Mouse (Mus musculus): Measurements from ENCODE around the gene Lnx1.

Gene Lnx1

GRCm38 (mm10) chr5:74657930-74658329 lies 44.8 kb downstream of the Lnx1 start:
- H3K9me3 ChIP-seq (ENCODE audit: low read length) = 0 out of 2 replicates have a peak, but pooled peaks cover 3% of the 10 kb centered on the region
- no peaks in the 10 kb centered on the region for H3K36me3 ChIP-seq (ENCODE audit: insufficient read depth, low read length)
- H3K4me1 ChIP-seq (replicated peaks; ENCODE audit: low read depth, low read length) = no peaks in the 10 kb centered on the region
- H3K4me3 ChIP-seq (replicated peaks; ENCODE audit: low read length) = no peak overlapping the region
- peaks cover under 1% of the 10 kb centered on the region for H3K27me3 ChIP-seq (ENCODE audit: insufficient read depth, low read length)
- TF ChIP-seq CTCF (conservative IDR thresholded peaks at IDR 0.05; ENCODE audit: low read length) (no peak), NANOG (IDR thresholded peaks at IDR 0.05; ENCODE audit: borderline replicate concordance, low read length) (no peak), POU5F1 (IDR thresholded peaks at IDR 0.05; ENCODE audit: borderline replicate concordance, low read length) (no peak)

GRCm38 (mm10) chr5:74656410-74656809 lies 46.3 kb downstream of the Lnx1 start:
- Histone ChIP-seq H3K9me3 (ENCODE audit: low read length) (no peaks in the 10 kb centered on the region), H3K4me3 (replicated peaks; ENCODE audit: low read length) (no peak overlapping the region), H3K36me3 (ENCODE audit: insufficient read depth, low read length) (no peaks in the 10 kb centered on the region), H3K27me3 (ENCODE audit: insufficient read depth, low read length) (peaks cover 14% of the 10 kb centered on the region), H3K4me1 (replicated peaks; ENCODE audit: low read depth, low read length) (no peaks in the 10 kb centered on the region)
- TF ChIP-seq POU5F1 (IDR thresholded peaks at IDR 0.05; ENCODE audit: borderline replicate concordance, low read length) = no peak
- no peak for TF ChIP-seq NANOG (IDR thresholded peaks at IDR 0.05; ENCODE audit: borderline replicate concordance, low read length)

GRCm38 (mm10) chr5:74654527-74654926 lies 48.2 kb downstream of the Lnx1 start:
- Histone ChIP-seq H3K4me1 (replicated peaks; ENCODE audit: low read depth, low read length) (no peaks in the 10 kb centered on the region), H3K4me3 (replicated peaks; ENCODE audit: low read length) (no peak overlapping the region), H3K36me3 (ENCODE audit: insufficient read depth, low read length) (no peaks in the 10 kb centered on the region), H3K9me3 (ENCODE audit: low read length) (no peaks in the 10 kb centered on the region), H3K27me3 (ENCODE audit: insufficient read depth, low read length) (peaks cover 15% of the 10 kb centered on the region)
- TF ChIP-seq NANOG (IDR thresholded peaks at IDR 0.05; ENCODE audit: borderline replicate concordance, low read length) (no peak), CTCF (conservative IDR thresholded peaks at IDR 0.05; ENCODE audit: low read length) (no peak), POU5F1 (IDR thresholded peaks at IDR 0.05; ENCODE audit: borderline replicate concordance, low read length) (no peak)

- Histone ChIP-seq H3K4me1 (replicated peaks; ENCODE audit: low read depth, low read length) (no peaks in the 10 kb centered on the region), H3K36me3 (ENCODE audit: insufficient read depth, low read length) (no peaks in the 10 kb centered on the region), H3K9me3 (ENCODE audit: low read length) (no peaks in the 10 kb centered on the region), H3K4me3 (replicated peaks; ENCODE audit: low read length) (no peak overlapping the region), H3K27me3 (ENCODE audit: insufficient read depth, low read length) (peaks cover 15% of the 10 kb centered on the region)
- TF ChIP-seq POU5F1 (IDR thresholded peaks at IDR 0.05; ENCODE audit: borderline replicate concordance, low read length) = no peak
- TF ChIP-seq CTCF (conservative IDR thresholded peaks at IDR 0.05; ENCODE audit: low read length) = no peak
- no peak for TF ChIP-seq NANOG (IDR thresholded peaks at IDR 0.05; ENCODE audit: borderline replicate concordance, low read length)
These were observed 48.9 kb downstream of the Lnx1 start for GRCm38 (mm10) chr5:74653766-74654165.

GRCm38 (mm10) chr5:74649122-74649521 lies 53.6 kb downstream of the Lnx1 start:
- Histone ChIP-seq H3K4me1 (replicated peaks; ENCODE audit: low read depth, low read length) (no peaks in the 10 kb centered on the region), H3K36me3 (ENCODE audit: insufficient read depth, low read length) (no peaks in the 10 kb centered on the region)

DNA sequence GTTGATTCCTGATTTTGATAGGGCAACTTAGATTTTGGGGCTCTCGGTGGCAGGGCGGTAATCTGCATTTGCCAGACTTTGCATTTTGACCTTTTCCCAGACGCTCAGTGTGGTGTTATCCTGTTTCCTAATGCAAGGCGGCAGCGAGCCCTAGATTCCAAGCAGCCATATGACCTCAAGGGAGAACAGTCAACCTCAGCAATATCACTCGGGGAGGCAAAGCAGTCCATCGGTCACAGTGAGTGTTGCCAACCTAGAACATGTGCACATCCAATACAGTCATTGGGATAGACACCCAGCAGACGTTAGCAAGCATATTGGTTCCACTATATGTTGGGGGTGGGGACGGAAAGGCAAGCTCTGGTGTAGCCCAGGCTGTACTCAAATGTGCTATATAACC lies 54.5 kb downstream of the Lnx1 start:
- Histone ChIP-seq H3K9me3 (ENCODE audit: low read length) (no peaks in the 10 kb centered on the region), H3K4me1 (replicated peaks; ENCODE audit: low read depth, low read length) (no peaks in the 10 kb centered on the region)
- no peak for TF ChIP-seq POU5F1 (IDR thresholded peaks at IDR 0.05; ENCODE audit: borderline replicate concordance, low read length)
- TF ChIP-seq NANOG (IDR thresholded peaks at IDR 0.05; ENCODE audit: borderline replicate concordance, low read length) = no peak
- TF ChIP-seq CTCF (conservative IDR thresholded peaks at IDR 0.05; ENCODE audit: low read length) = no peak

More at GRCm38 (mm10) chr5:74649122-74649521, 53.6 kb downstream of the Lnx1 start:
- Histone ChIP-seq H3K9me3 (ENCODE audit: low read length) (no peaks in the 10 kb centered on the region), H3K4me3 (replicated peaks; ENCODE audit: low read length) (no peak overlapping the region), H3K27me3 (ENCODE audit: insufficient read depth, low read length) (peaks cover 15% of the 10 kb centered on the region)
- TF ChIP-seq NANOG (IDR thresholded peaks at IDR 0.05; ENCODE audit: borderline replicate concordance, low read length) (no peak), POU5F1 (IDR thresholded peaks at IDR 0.05; ENCODE audit: borderline replicate concordance, low read length) (no peak), CTCF (conservative IDR thresholded peaks at IDR 0.05; ENCODE audit: low read length) (no peak)

GRCm38 (mm10) chr5:74647584-74647984 lies 55.1 kb downstream of the Lnx1 start:
- no peak overlapping the region for H3K4me3 ChIP-seq (replicated peaks; ENCODE audit: low read length)
- TF ChIP-seq CTCF (conservative IDR thresholded peaks at IDR 0.05; ENCODE audit: low read length) (no peak), NANOG (IDR thresholded peaks at IDR 0.05; ENCODE audit: borderline replicate concordance, low read length) (no peak), POU5F1 (IDR thresholded peaks at IDR 0.05; ENCODE audit: borderline replicate concordance, low read length) (no peak)
- no peaks in the 10 kb centered on the region for H3K4me1 ChIP-seq (replicated peaks; ENCODE audit: low read depth, low read length)
- no peaks in the 10 kb centered on the region for H3K9me3 ChIP-seq (ENCODE audit: low read length)
- no peaks in the 10 kb centered on the region for H3K36me3 ChIP-seq (ENCODE audit: insufficient read depth, low read length)
- peaks cover 12% of the 10 kb centered on the region for H3K27me3 ChIP-seq (ENCODE audit: insufficient read depth, low read length)

More for the DNA sequence above, 54.5 kb downstream of the Lnx1 start:
- H3K27me3 ChIP-seq (ENCODE audit: insufficient read depth, low read length) = peaks cover 15% of the 10 kb centered on the region
- H3K36me3 ChIP-seq (ENCODE audit: insufficient read depth, low read length) = no peaks in the 10 kb centered on the region
- H3K4me3 ChIP-seq (replicated peaks; ENCODE audit: low read length) = no peak overlapping the region

GRCm38 (mm10) chr5:74642291-74642690 lies 60.4 kb downstream of the Lnx1 start:
- Histone ChIP-seq H3K9me3 (ENCODE audit: low read length) (no peaks in the 10 kb centered on the region), H3K27me3 (ENCODE audit: insufficient read depth, low read length) (peaks cover 6% of the 10 kb centered on the region; the same call in 1 of the 2 replicates), H3K4me3 (replicated peaks; ENCODE audit: low read length) (no peak overlapping the region), H3K36me3 (ENCODE audit: insufficient read depth, low read length) (no peaks in the 10 kb centered on the region), H3K4me1 (replicated peaks; ENCODE audit: low read depth, low read length) (no peaks in the 10 kb centered on the region)
- TF ChIP-seq POU5F1 (IDR thresholded peaks at IDR 0.05; ENCODE audit: borderline replicate concordance, low read length) (no peak), CTCF (conservative IDR thresholded peaks at IDR 0.05; ENCODE audit: low read length) (no peak), NANOG (IDR thresholded peaks at IDR 0.05; ENCODE audit: borderline replicate concordance, low read length) (no peak)

DNA sequence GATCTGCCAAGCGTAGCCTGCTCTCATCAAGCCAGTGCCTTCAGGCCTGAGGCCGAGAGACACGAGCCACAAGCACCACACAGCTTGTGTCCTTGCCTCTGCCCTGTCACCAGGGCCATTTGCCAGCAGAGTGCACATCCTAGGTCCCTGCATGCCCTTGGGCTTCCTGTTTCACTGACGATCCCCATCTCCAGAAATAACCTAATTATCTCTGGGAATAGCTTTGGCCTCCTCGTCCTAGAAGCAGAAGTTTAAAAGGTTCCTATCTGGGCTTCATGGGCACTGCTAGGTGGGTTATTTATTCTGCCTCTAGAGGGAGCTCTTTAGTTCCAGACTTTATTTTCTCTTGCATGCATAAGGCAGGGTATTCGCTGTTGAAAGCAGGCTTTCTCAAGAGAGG lies 61.7 kb downstream of the Lnx1 start:
- Histone ChIP-seq H3K4me1 (replicated peaks; ENCODE audit: low read depth, low read length) (no peaks in the 10 kb centered on the region), H3K27me3 (ENCODE audit: insufficient read depth, low read length) (0 out of 2 replicates have a peak, but pooled peaks cover 6% of the 10 kb centered on the region), H3K9me3 (ENCODE audit: low read length) (no peaks in the 10 kb centered on the region), H3K36me3 (ENCODE audit: insufficient read depth, low read length) (no peaks in the 10 kb centered on the region), H3K4me3 (replicated peaks; ENCODE audit: low read length) (no peak overlapping the region)
- peak; percentile 76 for TF ChIP-seq CTCF (conservative IDR thresholded peaks at IDR 0.05; ENCODE audit: low read length)
- TF ChIP-seq NANOG (IDR thresholded peaks at IDR 0.05; ENCODE audit: borderline replicate concordance, low read length) = no peak
- TF ChIP-seq POU5F1 (IDR thresholded peaks at IDR 0.05; ENCODE audit: borderline replicate concordance, low read length) = no peak

Data from E14TG2a.4 (cell line).